Mouse (Mus musculus): Measurements from ENCODE around the gene Nav2. TPM values are rescaled to one million over a fixed set of nuclear protein-coding genes. Genes with fewer than 3 reads are reported as not detected.

Nav2 gene
- polyA plus RNA-seq, 1 experiment from 2014 or later = 28.1 TPM

- Histone ChIP-seq H3K4me3 (no peak overlapping the region), H3K27me3 (replicated peaks) (no peaks in the 10 kb centered on the region), H3K4me1 (replicated peaks) (peaks cover 61% of the 10 kb centered on the region), H3K9me3 (replicated peaks) (no peaks in the 10 kb centered on the region), H3K4me2 (no peak overlapping the region), H3K27ac (ENCODE audit: poor library complexity, severe bottlenecking) (no peak overlapping the region), H3K36me3 (peaks cover 29% of the 10 kb centered on the region), H3K9ac (no peak overlapping the region)
- WGBS = 77% methylated on average over 9 of the region's 9 CpGs
- ATAC-seq (ENCODE audit: insufficient number of reproducible peaks, low FRiP score) = no peak
These were observed 631.7 kb downstream of the Nav2 start for GRCm38 (mm10) chr7:49540181-49540580.

GRCm38 (mm10) chr7:49542135-49542534, 633.6 kb downstream of the Nav2 start:
- 32% methylated on average over 3 of the region's 3 CpGs for WGBS
- Histone ChIP-seq H3K9ac (no peak overlapping the region), H3K9me3 (replicated peaks) (no peaks in the 10 kb centered on the region), H3K27me3 (replicated peaks) (no peaks in the 10 kb centered on the region), H3K4me3 (no peak overlapping the region), H3K36me3 (peaks cover 30% of the 10 kb centered on the region), H3K4me2 (no peak overlapping the region), H3K27ac (ENCODE audit: poor library complexity, severe bottlenecking) (peak overlapping the region; percentile 33; the same call in 1 of the 2 replicates), H3K4me1 (replicated peaks) (peaks cover 60% of the 10 kb centered on the region)
- ATAC-seq (ENCODE audit: insufficient number of reproducible peaks, low FRiP score) = no peak

GRCm38 (mm10) chr7:49544775-49545705, 636.5 kb downstream of the Nav2 start:
- Histone ChIP-seq H3K9ac (peak overlapping the region; percentile 46; the same call in 1 of the 2 replicates), H3K9me3 (replicated peaks) (no peaks in the 10 kb centered on the region), H3K36me3 (peaks cover 50% of the 10 kb centered on the region), H3K4me1 (replicated peaks) (peaks cover 52% of the 10 kb centered on the region), H3K4me2 (peak overlapping the region; percentile 30), H3K27me3 (replicated peaks) (no peaks in the 10 kb centered on the region), H3K27ac (ENCODE audit: poor library complexity, severe bottlenecking) (peak overlapping the region; percentile 89), H3K4me3 (no peak overlapping the region)
- peak; percentile 54; the same call in 1 of the 2 replicates for ATAC-seq (ENCODE audit: insufficient number of reproducible peaks, low FRiP score)
- WGBS = 15% methylated on average over 11 of the region's 11 CpGs

GRCm38 (mm10) chr7:49545706-49546097, 637.2 kb downstream of the Nav2 start:
- Histone ChIP-seq H3K9me3 (replicated peaks) (no peaks in the 10 kb centered on the region), H3K4me2 (peak overlapping the region; percentile 30; the same call in 1 of the 2 replicates), H3K36me3 (peaks cover 47% of the 10 kb centered on the region), H3K27ac (ENCODE audit: poor library complexity, severe bottlenecking) (peak overlapping the region; percentile 89), H3K9ac (peak overlapping the region; percentile 46; the same call in 1 of the 2 replicates), H3K4me1 (replicated peaks) (peaks cover 52% of the 10 kb centered on the region), H3K27me3 (replicated peaks) (no peaks in the 10 kb centered on the region), H3K4me3 (no peak overlapping the region)
- ATAC-seq (ENCODE audit: insufficient number of reproducible peaks, low FRiP score) = no peak
- WGBS = 54% methylated on average over 15 of the region's 15 CpGs

GRCm38 (mm10) chr7:49548397-49548796, 639.9 kb downstream of the Nav2 start:
- WGBS = 87% methylated on average over 11 of the region's 11 CpGs

GRCm38 (mm10) chr7:49553236-49553981, 644.9 kb downstream of the Nav2 start:
- H3K27me3 ChIP-seq (replicated peaks) = no peaks in the 10 kb centered on the region
- H3K36me3 ChIP-seq = peaks cover 57% of the 10 kb centered on the region
- peak overlapping the region; percentile 21; the same call in 1 of the 2 replicates for H3K4me2 ChIP-seq
- H3K4me3 ChIP-seq = no peak overlapping the region
- peak; percentile 31; the same call in 1 of the 2 replicates for ATAC-seq (ENCODE audit: insufficient number of reproducible peaks, low FRiP score)
- peak overlapping the region; percentile 43 for H3K9ac ChIP-seq
- no peaks in the 10 kb centered on the region for H3K9me3 ChIP-seq (replicated peaks)
- peaks cover 60% of the 10 kb centered on the region for H3K4me1 ChIP-seq (replicated peaks)
- H3K27ac ChIP-seq (ENCODE audit: poor library complexity, severe bottlenecking) = peak overlapping the region; percentile 86
- WGBS = 20% methylated on average over 11 of the region's 11 CpGs

More at GRCm38 (mm10) chr7:49548397-49548796, 639.9 kb downstream of the Nav2 start:
- Histone ChIP-seq H3K4me1 (replicated peaks) (peaks cover 51% of the 10 kb centered on the region), H3K4me2 (no peak overlapping the region), H3K4me3 (no peak overlapping the region), H3K27ac (ENCODE audit: poor library complexity, severe bottlenecking) (no peak overlapping the region), H3K36me3 (peaks cover 61% of the 10 kb centered on the region), H3K9me3 (replicated peaks) (no peaks in the 10 kb centered on the region), H3K9ac (no peak overlapping the region), H3K27me3 (replicated peaks) (no peaks in the 10 kb centered on the region)
- no peak for ATAC-seq (ENCODE audit: insufficient number of reproducible peaks, low FRiP score)

GRCm38 (mm10) chr7:49558240-49558640, 649.7 kb downstream of the Nav2 start:
- ATAC-seq (ENCODE audit: insufficient number of reproducible peaks, low FRiP score) = no peak
- no peak overlapping the region for H3K4me3 ChIP-seq
- 53% methylated on average over 12 of the region's 12 CpGs for WGBS
- peak overlapping the region; percentile 89 for H3K27ac ChIP-seq (ENCODE audit: poor library complexity, severe bottlenecking)
- H3K36me3 ChIP-seq = peaks cover 51% of the 10 kb centered on the region
- peak overlapping the region; percentile 15; the same call in 1 of the 2 replicates for H3K9ac ChIP-seq
- H3K9me3 ChIP-seq (replicated peaks) = no peaks in the 10 kb centered on the region
- H3K4me1 ChIP-seq (replicated peaks) = peaks cover 66% of the 10 kb centered on the region
- no peaks in the 10 kb centered on the region for H3K27me3 ChIP-seq (replicated peaks)
- 0 out of 2 replicates have a peak overlapping the region, but pooled peaks have one; percentile 20 for H3K4me2 ChIP-seq

- Histone ChIP-seq H3K27me3 (replicated peaks) (no peaks in the 10 kb centered on the region), H3K4me3 (no peak overlapping the region), H3K4me1 (replicated peaks) (peaks cover 66% of the 10 kb centered on the region), H3K9me3 (replicated peaks) (no peaks in the 10 kb centered on the region), H3K27ac (ENCODE audit: poor library complexity, severe bottlenecking) (peak overlapping the region; percentile 89), H3K4me2 (0 out of 2 replicates have a peak overlapping the region, but pooled peaks have one; percentile 20), H3K36me3 (peaks cover 56% of the 10 kb centered on the region), H3K9ac (peak overlapping the region; percentile 1; the same call in 1 of the 2 replicates)
- WGBS = 64% methylated on average over 5 of the region's 5 CpGs
- ATAC-seq (ENCODE audit: insufficient number of reproducible peaks, low FRiP score) = no peak
These were observed 650.4 kb downstream of the Nav2 start for GRCm38 (mm10) chr7:49558895-49559294.

GRCm38 (mm10) chr7:49560012-49560411, 651.5 kb downstream of the Nav2 start:
- no peak overlapping the region for H3K4me2 ChIP-seq
- WGBS = 62% methylated on average over 4 of the region's 4 CpGs
- H3K27me3 ChIP-seq (replicated peaks) = no peaks in the 10 kb centered on the region
- ATAC-seq (ENCODE audit: insufficient number of reproducible peaks, low FRiP score) = no peak
- H3K4me3 ChIP-seq = no peak overlapping the region
- H3K9ac ChIP-seq = no peak overlapping the region
- peak overlapping the region; percentile 89; the same call in 1 of the 2 replicates for H3K27ac ChIP-seq (ENCODE audit: poor library complexity, severe bottlenecking)
- peaks cover 62% of the 10 kb centered on the region for H3K36me3 ChIP-seq
- H3K4me1 ChIP-seq (replicated peaks) = peaks cover 61% of the 10 kb centered on the region
- no peaks in the 10 kb centered on the region for H3K9me3 ChIP-seq (replicated peaks)

GRCm38 (mm10) chr7:49562404-49562803, 653.9 kb downstream of the Nav2 start:
- H3K4me3 ChIP-seq = no peak overlapping the region
- H3K27me3 ChIP-seq (replicated peaks) = no peaks in the 10 kb centered on the region
- no peaks in the 10 kb centered on the region for H3K9me3 ChIP-seq (replicated peaks)
- H3K4me1 ChIP-seq (replicated peaks) = peaks cover 73% of the 10 kb centered on the region
- peak overlapping the region; percentile 5; the same call in 1 of the 2 replicates for H3K27ac ChIP-seq (ENCODE audit: poor library complexity, severe bottlenecking)
- peaks cover 77% of the 10 kb centered on the region for H3K36me3 ChIP-seq
- no peak for ATAC-seq (ENCODE audit: insufficient number of reproducible peaks, low FRiP score)
- 84% methylated on average over 4 of the region's 4 CpGs for WGBS
- no peak overlapping the region for H3K9ac ChIP-seq
- no peak overlapping the region for H3K4me2 ChIP-seq
